Mouse (Mus musculus) left cerebral cortex, adult 8-10 months (tissue): ENCODE measurements around the gene Arl4d. TPM values are rescaled to one million over a fixed set of nuclear protein-coding genes. Genes with fewer than 3 reads are reported as not detected.
"Not testable (repeated sequence)": the region's sequence is repeated elsewhere in the genome, so short reads cannot be mapped to it uniquely, and the experiment has no call there.

Experiments used
- DNase-seq, 2 experiments: peaks; one replicate each; pipeline ENCODE4 v3.0.0; 2022; ENCODE audit warnings: low spot score in 2 of 2
- total RNA-seq, 4 experiments: library from RNA; stranded (reverse); gene quantifications; 2 replicates each; pipeline ENCODE4 v1.2.4; 2022

Gene Arl4d
- total RNA-seq, 4 experiments from 2014 or later, result 25.0 to 36.9 (median 30.7) TPM

- peak; percentile 46 to 53 for DNase-seq
Measured at GRCm38 (mm10) chr11:101645411-101646282, 19.7 kb upstream of the Arl4d start.

- DNase-seq, result not testable (repeated sequence)
Measured at GRCm38 (mm10) chr11:101646283-101646794, 19.0 kb upstream of the Arl4d start.

GRCm38 (mm10) chr11:101647093-101647492, 18.2 kb upstream of the Arl4d start:
- not testable (repeated sequence) for DNase-seq

- DNase-seq, result no peak
Measured at GRCm38 (mm10) chr11:101656356-101656755, 9.0 kb upstream of the Arl4d start.

GRCm38 (mm10) chr11:101657528-101657885, 7.8 kb upstream of the Arl4d start:
- DNase-seq, result no peak

- peak; percentile 75 to 83 for DNase-seq
Measured at GRCm38 (mm10) chr11:101657886-101658750, 7.2 kb upstream of the Arl4d start.

GRCm38 (mm10) chr11:101658751-101659558, 6.4 kb upstream of the Arl4d start:
- DNase-seq, result no peak

GRCm38 (mm10) chr11:101661191-101661590, 4.2 kb upstream of the Arl4d start:
- DNase-seq, result no peak

- DNase-seq, result no peak
Measured at GRCm38 (mm10) chr11:101661786-101662185, 3.6 kb upstream of the Arl4d start.

- DNase-seq, result no peak
Measured at GRCm38 (mm10) chr11:101663229-101664027, 1.9 kb upstream of the Arl4d start.

GRCm38 (mm10) chr11:101665636-101665992, 273 bp downstream of the Arl4d start:
- no peak for DNase-seq

- DNase-seq, result peak in 1 of 2 experiments; percentile 32
Measured at GRCm38 (mm10) chr11:101666626-101667345, 1.4 kb downstream of the Arl4d start.

GRCm38 (mm10) chr11:101667871-101668532, 2.7 kb downstream of the Arl4d start:
- DNase-seq, result peak; percentile 36 to 70

- DNase-seq, result no peak
Measured at GRCm38 (mm10) chr11:101668546-101669261, 3.4 kb downstream of the Arl4d start.

GRCm38 (mm10) chr11:101670334-101670733, 5.0 kb downstream of the Arl4d start:
- DNase-seq, result no peak

- no peak for DNase-seq
Measured at GRCm38 (mm10) chr11:101671255-101671654, 5.9 kb downstream of the Arl4d start.

- DNase-seq, result peak in 1 of 2 experiments; percentile 87
Measured at GRCm38 (mm10) chr11:101673010-101673642, 7.8 kb downstream of the Arl4d start.

- no peak for DNase-seq
Measured at GRCm38 (mm10) chr11:101674106-101674505, 8.8 kb downstream of the Arl4d start.
